Mouse (Mus musculus): Measurements from ENCODE around the gene Cyp26b1.

Cyp26b1 gene

GRCm38 (mm10) chr6:84565245-84565644 lies 28.5 kb downstream of the Cyp26b1 start:
- DNase-seq (ENCODE audit: extremely low read depth, low read depth, low spot score), result peak; percentile 16

GRCm38 (mm10) chr6:84562948-84563347 lies 30.8 kb downstream of the Cyp26b1 start:
- no peak for DNase-seq (ENCODE audit: extremely low read depth, low read depth, low spot score)

- no peak for DNase-seq (ENCODE audit: extremely low read depth, low read depth, low spot score)
These were observed 32.5 kb downstream of the Cyp26b1 start for GRCm38 (mm10) chr6:84561171-84561570.

- no peak for DNase-seq (ENCODE audit: extremely low read depth, low read depth, low spot score)
These were observed 43.8 kb downstream of the Cyp26b1 start for GRCm38 (mm10) chr6:84549852-84550437.

- no peak for DNase-seq (ENCODE audit: extremely low read depth, low read depth, low spot score)
These were observed 48.3 kb downstream of the Cyp26b1 start for GRCm38 (mm10) chr6:84545428-84545827.

- no peak for DNase-seq (ENCODE audit: extremely low read depth, low read depth, low spot score)
These were observed 49.3 kb downstream of the Cyp26b1 start for GRCm38 (mm10) chr6:84544359-84544758.

GRCm38 (mm10) chr6:84543516-84543915 lies 50.2 kb downstream of the Cyp26b1 start:
- no peak for DNase-seq (ENCODE audit: extremely low read depth, low read depth, low spot score)

- no peak for DNase-seq (ENCODE audit: extremely low read depth, low read depth, low spot score)
These were observed 53.8 kb downstream of the Cyp26b1 start for GRCm38 (mm10) chr6:84539924-84540323.

- DNase-seq (ENCODE audit: extremely low read depth, low read depth, low spot score), result no peak
These were observed 55.0 kb downstream of the Cyp26b1 start for GRCm38 (mm10) chr6:84538681-84539080.

GRCm38 (mm10) chr6:84537611-84538197 lies 56.0 kb downstream of the Cyp26b1 start:
- DNase-seq (ENCODE audit: extremely low read depth, low read depth, low spot score), result no peak

GRCm38 (mm10) chr6:84534944-84535343 lies 58.8 kb downstream of the Cyp26b1 start:
- no peak for DNase-seq (ENCODE audit: extremely low read depth, low read depth, low spot score)

- no peak for DNase-seq (ENCODE audit: extremely low read depth, low read depth, low spot score)
These were observed 63.8 kb downstream of the Cyp26b1 start for GRCm38 (mm10) chr6:84529912-84530311.

- no peak for DNase-seq (ENCODE audit: extremely low read depth, low read depth, low spot score)
These were observed 68.7 kb downstream of the Cyp26b1 start for GRCm38 (mm10) chr6:84524901-84525601.

Data from fat pad, adult 2 months (tissue).